Mouse (Mus musculus): ENCODE measurements at regions not wholly inside any gene's neighbourhood (a gene's known extent, or its start where the extent isn't known, plus 50 kb on each side); places are given as distances from the start of the nearest gene placed in this dataset.

GRCm38 (mm10) chr3:60292940-60293339 is 179.7 kb upstream of the Mbnl1 start:
- intact Hi-C loops (cut with DNase I; ENCODE audit: low total_unique reads), result no loop called here

GRCm38 (mm10) chr3:60305399-60305798 is 167.2 kb upstream of the Mbnl1 start:
- intact Hi-C loops (cut with DNase I; ENCODE audit: low total_unique reads), result no loop called here

More at GRCm38 (mm10) chr3:60292940-60293339, 179.7 kb upstream of the Mbnl1 start:
- DNase-seq, result no peak

GRCm38 (mm10) chr3:60310402-60310801 is 162.2 kb upstream of the Mbnl1 start:
- DNase-seq, result no peak
- intact Hi-C loops (cut with DNase I; ENCODE audit: low total_unique reads), result no loop called here

More at GRCm38 (mm10) chr3:60305399-60305798, 167.2 kb upstream of the Mbnl1 start:
- DNase-seq, result no peak

- DNase-seq, result no peak
- intact Hi-C loops (cut with DNase I; ENCODE audit: low total_unique reads), result no loop called here
Measured at GRCm38 (mm10) chr3:60311178-60311577, 161.5 kb upstream of the Mbnl1 start.

DNA sequence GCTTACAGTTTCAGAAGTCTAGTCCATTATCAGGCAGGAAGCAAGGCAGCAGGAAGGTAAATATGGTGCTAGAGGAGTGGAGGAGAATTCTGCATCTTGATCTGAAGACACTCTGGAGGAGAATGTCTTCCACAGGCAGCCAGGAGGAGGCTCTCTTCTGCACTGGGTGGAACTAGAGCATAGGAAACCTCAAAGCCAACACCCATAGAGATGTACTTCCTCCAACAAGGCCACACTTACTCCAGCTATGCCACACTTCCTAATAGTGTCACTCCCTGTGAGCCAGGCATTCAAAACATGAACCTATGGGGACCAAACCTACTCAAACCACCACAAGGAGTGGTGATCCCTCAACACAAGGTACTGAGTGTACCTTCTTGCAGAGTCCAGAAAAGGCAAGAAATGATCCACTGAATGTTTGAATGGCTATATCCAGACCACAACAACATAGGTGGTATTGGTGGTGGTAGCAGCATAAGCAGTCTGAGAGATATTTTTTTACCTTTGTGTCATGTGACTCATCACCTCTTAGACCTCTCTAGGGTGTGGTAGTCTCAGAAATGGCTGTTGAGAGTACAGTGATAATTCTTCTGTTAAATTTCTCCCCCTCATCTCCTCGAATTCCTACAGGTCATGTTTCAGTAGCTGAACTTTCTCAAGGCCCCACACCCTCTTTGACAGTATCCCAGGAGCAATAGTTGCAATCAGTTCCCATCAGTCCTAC is 152.3 kb upstream of the Mbnl1 start:
- DNase-seq, result no peak
- intact Hi-C loops (cut with DNase I; ENCODE audit: low total_unique reads), result no loop called here

DNA sequence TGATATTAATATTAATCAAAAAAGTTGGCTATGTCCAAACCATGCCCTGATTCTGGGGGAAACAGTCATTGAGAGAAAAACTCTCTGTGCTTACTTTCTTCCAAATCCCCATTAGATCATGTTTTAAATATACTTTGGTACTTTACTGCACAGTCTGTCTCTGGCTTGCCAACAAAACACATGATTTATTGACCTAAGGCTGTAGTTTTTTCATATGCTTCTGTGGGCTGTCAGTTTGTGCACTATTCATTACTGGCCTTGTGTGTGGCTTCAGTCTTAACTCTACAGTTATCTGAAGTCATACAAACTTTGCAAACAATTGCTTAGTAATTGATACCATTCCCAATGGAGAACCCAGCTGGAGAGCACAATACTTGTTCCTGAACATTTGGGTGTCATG is 149.1 kb upstream of the Mbnl1 start:
- DNase-seq, result no peak
- intact Hi-C loops (cut with DNase I; ENCODE audit: low total_unique reads), result no loop called here

GRCm38 (mm10) chr3:60324416-60324815 is 148.2 kb upstream of the Mbnl1 start:
- no peak for DNase-seq
- intact Hi-C loops (cut with DNase I; ENCODE audit: low total_unique reads), result no loop called here

GRCm38 (mm10) chr3:60324969-60325368 is 147.7 kb upstream of the Mbnl1 start:
- no peak for DNase-seq
- intact Hi-C loops (cut with DNase I; ENCODE audit: low total_unique reads), result no loop called here

- intact Hi-C loops (cut with DNase I; ENCODE audit: low total_unique reads), result no loop called here
Measured at GRCm38 (mm10) chr3:60332460-60332859, 140.2 kb upstream of the Mbnl1 start.

DNA sequence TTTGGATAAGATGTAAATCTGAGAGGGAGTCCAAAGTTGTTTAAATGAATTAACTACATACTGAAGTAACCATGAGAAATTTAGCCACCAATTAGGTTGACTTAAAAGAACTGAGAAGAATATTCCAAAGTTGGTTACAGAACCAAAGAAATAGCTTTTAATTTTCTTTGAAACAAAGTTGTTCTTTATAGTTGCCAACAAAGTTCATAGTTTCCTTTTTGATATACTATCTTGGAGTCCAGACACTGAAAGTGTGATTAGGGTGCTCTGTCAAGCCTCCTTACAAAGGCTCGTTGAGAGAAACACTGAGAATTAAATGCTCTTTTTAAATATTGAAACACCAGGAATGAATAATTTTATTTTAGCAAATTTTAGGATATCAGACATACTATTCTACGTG is 139.0 kb upstream of the Mbnl1 start:
- DNase-seq, result no peak
- intact Hi-C loops (cut with DNase I; ENCODE audit: low total_unique reads), result no loop called here

More at GRCm38 (mm10) chr3:60332460-60332859, 140.2 kb upstream of the Mbnl1 start:
- no peak for DNase-seq

- intact Hi-C loops (cut with DNase I; ENCODE audit: low total_unique reads), result no loop called here
- no peak for DNase-seq
Measured at GRCm38 (mm10) chr3:60334133-60334532, 138.5 kb upstream of the Mbnl1 start.

- intact Hi-C loops (cut with DNase I; ENCODE audit: low total_unique reads), result no loop called here
- no peak for DNase-seq
Measured at GRCm38 (mm10) chr3:60346390-60346789, 126.2 kb upstream of the Mbnl1 start.

DNA sequence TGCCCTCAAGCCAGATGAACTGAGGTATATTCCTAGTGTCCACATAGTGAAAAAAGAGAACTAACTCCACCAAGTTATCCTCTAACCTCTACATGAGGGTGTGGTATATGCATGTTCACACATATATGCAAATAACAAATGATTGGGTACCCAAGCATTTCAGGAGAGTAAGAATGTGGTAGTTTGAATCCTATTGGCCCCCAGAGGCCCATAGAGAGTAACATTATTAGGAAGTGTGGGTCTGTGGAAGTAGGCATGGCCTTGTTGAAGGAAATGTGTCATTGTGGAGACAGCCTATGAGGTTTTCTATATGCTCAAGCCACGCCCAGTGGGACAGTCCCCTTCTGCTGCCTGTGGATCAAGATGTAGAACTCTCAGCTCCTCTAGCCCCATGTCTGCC is 125.6 kb upstream of the Mbnl1 start:
- DNase-seq, result no peak
- intact Hi-C loops (cut with DNase I; ENCODE audit: low total_unique reads), result no loop called here

DNA sequence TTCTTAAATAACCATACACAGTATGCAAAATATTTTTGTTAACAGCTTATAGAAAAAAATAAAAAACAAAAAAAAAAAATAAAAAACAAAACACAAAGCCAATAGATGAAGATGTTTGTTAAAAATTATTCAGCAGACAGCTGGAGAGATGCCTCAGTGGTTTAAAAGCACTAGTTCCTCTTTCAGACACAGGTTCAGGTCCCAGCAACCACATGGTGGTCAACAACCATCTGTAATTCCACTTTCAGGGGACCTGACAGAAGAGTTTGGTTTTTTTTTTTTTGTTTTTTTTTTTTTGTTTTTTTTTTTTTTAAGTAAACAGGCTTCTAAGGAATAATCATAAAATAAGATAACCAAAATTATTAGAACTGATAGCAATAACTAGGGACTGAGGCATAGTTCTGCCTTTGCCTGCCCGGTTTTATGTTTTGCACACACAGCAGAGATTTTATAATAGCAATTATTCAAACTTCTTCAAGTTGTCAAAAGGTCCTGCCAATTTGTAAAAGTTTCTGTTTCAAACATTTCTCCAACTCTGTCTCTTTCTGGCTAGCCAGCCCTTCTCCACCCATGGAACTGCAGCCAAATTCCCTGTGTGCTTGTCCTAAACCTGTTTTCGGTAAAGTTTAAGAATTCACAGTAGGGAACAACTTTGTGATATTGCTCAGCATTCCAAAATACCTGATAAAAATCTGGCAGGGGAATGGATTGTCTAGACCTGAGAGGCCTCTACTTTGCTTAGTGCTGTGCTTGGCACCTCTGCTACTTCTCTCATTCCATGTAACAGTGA is 101.3 kb upstream of the Mbnl1 start:
- intact Hi-C loops (cut with DNase I; ENCODE audit: low total_unique reads), result no loop called here
- peak; percentile 30 for DNase-seq

DNA sequence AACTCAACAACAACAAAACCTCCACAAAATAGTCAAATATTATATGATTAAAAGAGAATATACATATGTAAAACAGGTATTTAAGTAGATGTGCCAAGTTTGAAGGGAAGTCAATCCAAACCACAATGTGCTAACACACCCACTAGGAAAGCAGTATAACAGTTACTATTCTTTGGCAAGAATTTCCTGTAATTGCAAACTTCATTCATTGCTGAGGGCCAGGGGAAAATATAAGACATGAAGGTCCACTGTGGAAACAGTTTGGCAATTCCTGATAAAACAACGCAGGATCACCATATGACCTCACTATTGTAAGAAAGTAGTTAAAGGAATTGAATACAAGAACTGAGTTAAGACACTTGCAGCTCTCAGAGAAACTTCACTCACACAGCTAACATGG is 99.0 kb upstream of the Mbnl1 start:
- no peak for DNase-seq
- intact Hi-C loops (cut with DNase I; ENCODE audit: low total_unique reads), result no loop called here

- DNase-seq, result no peak
- intact Hi-C loops (cut with DNase I; ENCODE audit: low total_unique reads), result no loop called here
Measured at GRCm38 (mm10) chr3:60388593-60388992, 84.0 kb upstream of the Mbnl1 start.

- no peak for DNase-seq
Measured at GRCm38 (mm10) chr3:60389032-60389431, 83.6 kb upstream of the Mbnl1 start.

GRCm38 (mm10) chr3:60395299-60395698 is 77.3 kb upstream of the Mbnl1 start:
- intact Hi-C loops (cut with DNase I; ENCODE audit: low total_unique reads), result no loop called here
- DNase-seq, result no peak

More at GRCm38 (mm10) chr3:60389032-60389431, 83.6 kb upstream of the Mbnl1 start:
- intact Hi-C loops (cut with DNase I; ENCODE audit: low total_unique reads), result no loop called here

DNA sequence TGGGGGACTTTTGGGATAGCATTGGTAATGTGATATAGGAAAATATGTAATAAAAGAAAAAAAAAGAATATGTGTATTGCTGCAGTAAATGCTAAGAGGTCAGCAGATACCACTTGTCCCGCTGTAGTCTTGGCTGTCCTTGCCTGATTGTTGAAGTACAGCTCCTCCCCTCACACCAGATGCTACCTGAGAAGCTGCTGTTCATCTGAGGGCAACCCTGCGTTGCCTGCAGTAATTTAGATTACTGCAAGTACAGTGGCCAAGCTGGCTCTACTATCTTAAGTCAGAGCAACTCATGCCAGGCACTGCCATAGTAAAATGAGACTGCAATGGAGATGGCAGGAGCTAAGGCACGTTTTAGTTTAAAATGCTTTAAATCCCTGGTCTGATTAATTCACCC is 75.7 kb upstream of the Mbnl1 start:
- intact Hi-C loops (cut with DNase I; ENCODE audit: low total_unique reads), result no loop called here
- DNase-seq, result no peak

GRCm38 (mm10) chr3:60398796-60399195 is 73.8 kb upstream of the Mbnl1 start:
- intact Hi-C loops (cut with DNase I; ENCODE audit: low total_unique reads), result no loop called here
- no peak for DNase-seq

DNA sequence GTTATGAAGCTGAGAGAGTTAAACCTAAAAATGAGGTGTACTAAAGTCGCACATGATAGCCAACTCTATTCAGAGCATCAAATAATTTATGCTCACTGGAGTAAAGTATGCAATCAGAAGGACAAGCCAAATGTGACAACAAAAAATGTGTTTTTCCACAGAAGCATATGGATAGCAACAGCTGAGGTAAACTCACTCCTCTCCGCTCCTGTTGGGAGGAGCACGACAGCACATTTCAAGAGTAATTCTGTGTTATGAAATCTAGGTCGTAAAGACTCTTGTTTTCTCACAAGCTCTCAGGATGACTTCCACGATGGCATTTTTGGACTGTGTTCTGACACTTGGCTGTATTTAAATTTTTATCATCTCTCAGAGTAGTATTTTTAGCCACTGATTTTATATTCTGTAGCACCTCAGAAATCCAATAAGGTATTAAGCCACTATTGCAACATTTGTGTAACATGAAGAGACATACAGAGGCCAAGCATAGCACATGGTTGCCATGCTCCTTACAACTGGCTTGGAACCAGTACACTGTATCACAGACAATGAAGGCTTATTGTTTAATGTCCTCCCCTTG is 70.3 kb upstream of the Mbnl1 start:
- intact Hi-C loops (cut with DNase I; ENCODE audit: low total_unique reads), result no loop called here
- DNase-seq, result no peak

Measured in gastrocnemius, postnatal 14 days (tissue).